Mouse (Mus musculus) neutrophil, adult 65 days (primary cell): Measurements from ENCODE around the gene Espnl. TPM values are rescaled to one million over a fixed set of nuclear protein-coding genes. Genes with fewer than 3 reads are reported as not detected.

Experiments
- total RNA-seq: library from RNA; stranded (reverse); gene quantifications from 2 replicates; pipeline ENCODE4 v1.2.4, GENCODE M21; 2023

The Espnl gene
- 0.09 TPM in 1 of 2 replicates, not detected in the other for total RNA-seq

GRCm38 (mm10) chr1:91321760-91322438 is at the start of gene Espnl:
Gene Espnl (plus strand): TSS chr1:91322075.

DNA sequence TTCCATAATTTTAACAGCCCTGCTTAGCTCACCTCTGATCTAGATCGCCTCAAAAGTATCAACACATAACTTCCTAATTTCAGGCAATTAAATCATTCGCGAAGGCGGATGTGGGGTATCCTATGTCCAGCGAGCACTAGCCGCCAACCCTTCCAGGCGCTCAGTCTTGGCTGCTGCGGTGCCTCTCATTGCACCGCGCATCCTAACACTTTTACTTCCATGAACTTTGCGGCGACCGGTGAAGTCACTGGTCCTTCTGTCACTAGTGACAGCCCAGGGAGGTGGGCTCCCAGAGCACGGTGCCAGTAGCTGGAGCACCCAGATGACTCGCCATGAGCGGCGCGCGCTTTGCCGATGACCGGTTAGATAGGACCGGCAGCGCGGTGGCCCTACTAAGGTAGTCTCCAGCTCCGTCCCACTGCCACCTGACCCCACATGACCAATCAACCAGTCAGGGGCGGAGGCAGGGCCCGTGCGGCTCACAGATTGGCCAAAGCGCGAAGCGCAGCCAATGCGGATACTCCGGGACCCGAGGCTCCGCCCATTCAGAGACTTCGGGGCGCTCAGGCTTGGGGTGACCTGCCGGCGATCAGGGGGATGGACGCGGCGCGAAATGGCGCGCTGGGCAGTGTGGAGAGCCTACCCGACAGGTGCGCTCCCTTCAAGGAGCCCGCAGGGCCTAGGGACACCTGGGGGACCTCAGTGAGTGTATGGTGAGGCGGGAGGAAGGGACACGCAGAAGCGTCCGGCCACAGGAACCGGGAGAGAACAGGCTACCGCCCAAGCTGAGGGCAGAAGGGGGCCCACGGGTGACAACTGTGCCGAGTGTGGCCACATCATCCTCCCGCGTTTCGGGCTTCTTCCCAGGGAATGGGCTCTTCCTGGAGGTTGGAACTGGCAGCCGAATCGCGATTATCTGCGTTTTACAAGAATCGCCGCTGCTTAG is 23.8 kb upstream of the Espnl start, which contains the start of gene Scly:
Gene Scly, plus strand, starts transcription at position 540 of the 946 bp plus-strand sequence.

GRCm38 (mm10) chr1:91350841-91351240 is 29.0 kb downstream of the Espnl start, which contains the start of gene Klhl30:
Gene Klhl30 (plus strand): TSS chr1:91351016.

DNA sequence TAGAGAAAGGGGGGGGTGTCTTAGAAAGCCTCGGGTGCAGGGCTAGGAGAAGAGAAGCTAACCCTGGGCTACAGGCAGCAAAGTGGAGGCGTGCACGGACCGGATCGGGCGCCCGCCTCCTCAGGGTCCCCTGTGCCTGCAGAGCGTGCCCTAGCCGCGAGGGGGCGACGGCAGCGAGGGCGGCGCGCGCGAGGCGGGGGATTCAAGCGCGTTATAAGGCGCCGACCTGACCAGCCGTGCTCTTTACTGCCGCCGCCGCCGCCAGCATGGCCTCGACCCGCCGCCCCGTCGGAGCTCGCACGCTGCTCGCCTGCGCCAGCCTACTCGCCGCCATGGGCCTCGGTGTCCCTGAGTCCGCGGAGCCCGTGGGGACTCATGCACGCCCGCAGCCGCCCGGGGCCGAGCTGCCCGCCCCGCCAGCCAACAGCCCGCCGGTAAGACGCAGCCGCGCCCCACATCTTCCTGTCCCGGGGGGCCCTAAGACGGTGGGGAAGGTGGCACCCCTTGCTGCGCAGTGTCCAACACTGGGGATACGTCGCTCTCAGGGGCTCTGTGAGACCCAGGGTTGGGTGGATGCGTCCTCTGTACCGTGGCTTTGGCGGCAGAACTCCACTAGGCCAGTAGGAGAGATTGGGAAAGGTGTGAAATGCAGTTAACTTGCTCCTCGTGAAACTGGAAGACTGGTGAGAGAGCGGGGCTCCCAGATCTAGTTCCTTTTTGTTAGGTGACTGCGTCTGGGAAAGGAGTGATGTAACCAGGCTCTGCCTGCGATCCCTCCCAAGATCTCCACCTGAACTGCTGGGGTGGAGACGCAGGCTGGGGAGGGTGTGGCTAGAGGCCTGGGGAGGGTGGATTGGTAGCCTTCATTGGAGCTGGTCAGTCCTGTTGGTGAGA is 44.6 kb downstream of the Espnl start, which contains the start of gene Erfe:
Gene Erfe, plus strand, starts transcription at position 216 of the 894 bp plus-strand sequence.

Other genes starting within 250 kb of the Espnl start
- 0.75 and 1.6 TPM in 2 replicates for gene Rbm44, start 177.0 kb upstream of the Espnl start, total RNA-seq
- 25.7 and 27.2 TPM in 2 replicates for gene Ramp1, start 142.3 kb upstream of the Espnl start, total RNA-seq
- gene Ube2f, start 71.8 kb upstream of the Espnl start, total RNA-seq, result 67.0 and 93.4 TPM in 2 replicates
- 13.1 and 13.8 TPM in 2 replicates for gene Scly, start 23.7 kb upstream of the Espnl start, total RNA-seq
- not detected in 2 replicates for gene Klhl30, start 28.9 kb downstream of the Espnl start, total RNA-seq
- 0.23 and 0.32 TPM in 2 replicates for gene Erfe, start 44.4 kb downstream of the Espnl start, total RNA-seq
- 57.4 and 80.4 TPM in 2 replicates for gene Ilkap, start 76.7 kb downstream of the Espnl start, total RNA-seq
- 19.6 and 19.8 TPM in 2 replicates for gene Hes6, start 92.0 kb downstream of the Espnl start, total RNA-seq
- 120 and 222 TPM in 2 replicates for gene Per2, start 137.2 kb downstream of the Espnl start, total RNA-seq
- gene Traf3ip1, start 172.6 kb downstream of the Espnl start, total RNA-seq, result 1.1 and 1.6 TPM in 2 replicates
- 9.7 and 14.3 TPM in 2 replicates for gene Asb1, start 218.5 kb downstream of the Espnl start, total RNA-seq